Mouse (Mus musculus): ENCODE results near the gene Lyst. TPM values are rescaled to one million over a fixed set of nuclear protein-coding genes. Genes with fewer than 3 reads are reported as not detected.

The Lyst gene
- polyA plus RNA-seq, 2 experiments = 4.1 to 4.7 TPM

DNA sequence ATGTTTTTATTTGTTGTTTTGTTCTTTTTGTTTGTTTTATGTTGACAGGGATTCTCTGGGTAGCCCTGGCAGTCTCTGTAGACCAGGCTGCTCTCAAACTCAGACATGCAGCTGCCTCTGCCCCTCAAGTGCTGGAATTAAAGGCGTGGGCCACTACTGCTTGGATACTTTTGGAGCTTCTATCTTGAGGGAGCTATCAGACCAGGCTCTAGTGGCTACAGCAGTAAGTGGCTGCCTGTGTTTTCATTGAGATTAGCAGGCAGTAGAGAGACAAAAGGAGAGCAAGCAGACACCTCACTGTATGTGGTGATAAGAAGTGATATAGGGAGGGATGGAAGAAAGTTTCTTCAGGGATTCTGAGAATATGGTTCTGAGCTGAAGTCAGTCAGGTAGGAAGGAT is 21.4 kb upstream of the Lyst start:
- H3K27ac ChIP-seq (replicated peaks; ENCODE audit: low read depth, low read length) = no peak overlapping the region
- 58% methylated on average over 1 of the region's 1 CpGs for WGBS

DNA sequence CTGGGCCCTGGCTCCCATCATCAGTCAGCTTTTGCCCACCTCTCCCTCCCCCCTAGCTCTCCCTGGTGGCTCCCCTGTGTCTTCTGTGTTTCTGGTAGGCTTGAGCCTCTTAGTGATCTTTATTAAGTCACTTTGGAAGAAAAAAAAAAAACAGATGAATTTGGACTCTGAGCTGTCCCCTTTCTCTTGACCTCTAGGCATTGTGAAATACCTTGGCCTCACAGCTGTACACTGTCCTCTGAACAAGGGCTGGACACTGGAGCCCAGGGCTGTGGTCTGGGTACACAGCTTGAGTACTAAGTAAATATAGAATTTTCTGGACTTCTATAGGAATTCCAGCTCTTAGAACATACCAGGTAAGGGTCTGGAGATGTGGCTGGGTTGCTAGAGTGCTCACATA is 20.6 kb upstream of the Lyst start:
- no peak for DNase-seq (ENCODE audit: low spot score)
- Histone ChIP-seq H3K9ac (ENCODE audit: low read depth, low read length, severe bottlenecking) (no peak overlapping the region), H3K4me1 (ENCODE audit: control insufficient read depth, insufficient read depth, low read length) (0 out of 2 replicates have a peak, but pooled peaks cover under 1% of the 10 kb centered on the region)

More for the DNA sequence above, 21.4 kb upstream of the Lyst start:
- H3K9ac ChIP-seq (ENCODE audit: low read depth, low read length, severe bottlenecking) = no peak overlapping the region
- TF ChIP-seq POLR2A (IDR thresholded peaks at IDR 0.05; ENCODE audit: borderline replicate concordance, extremely low read depth, insufficient read depth, insufficient read length) = no peak
- H3K36me3 ChIP-seq (ENCODE audit: control insufficient read depth, insufficient read depth, low read length) = no peaks in the 10 kb centered on the region
- no peak overlapping the region for H3K4me2 ChIP-seq (replicated peaks; ENCODE audit: low read depth, low read length, severe bottlenecking)
- DNase-seq (ENCODE audit: low spot score) = no peak
- no peak overlapping the region for H3K4me3 ChIP-seq (replicated peaks; ENCODE audit: low read length)
- no peak for ATAC-seq (ENCODE audit: low FRiP score, low read depth)
- no peaks in the 10 kb centered on the region for H3K4me1 ChIP-seq (ENCODE audit: control insufficient read depth, insufficient read depth, low read length)
- no peaks in the 10 kb centered on the region for H3K27me3 ChIP-seq (ENCODE audit: control insufficient read depth, insufficient read depth, low read length)
- H3K9me3 ChIP-seq (ENCODE audit: control insufficient read depth, low read length) = no peaks in the 10 kb centered on the region

DNA sequence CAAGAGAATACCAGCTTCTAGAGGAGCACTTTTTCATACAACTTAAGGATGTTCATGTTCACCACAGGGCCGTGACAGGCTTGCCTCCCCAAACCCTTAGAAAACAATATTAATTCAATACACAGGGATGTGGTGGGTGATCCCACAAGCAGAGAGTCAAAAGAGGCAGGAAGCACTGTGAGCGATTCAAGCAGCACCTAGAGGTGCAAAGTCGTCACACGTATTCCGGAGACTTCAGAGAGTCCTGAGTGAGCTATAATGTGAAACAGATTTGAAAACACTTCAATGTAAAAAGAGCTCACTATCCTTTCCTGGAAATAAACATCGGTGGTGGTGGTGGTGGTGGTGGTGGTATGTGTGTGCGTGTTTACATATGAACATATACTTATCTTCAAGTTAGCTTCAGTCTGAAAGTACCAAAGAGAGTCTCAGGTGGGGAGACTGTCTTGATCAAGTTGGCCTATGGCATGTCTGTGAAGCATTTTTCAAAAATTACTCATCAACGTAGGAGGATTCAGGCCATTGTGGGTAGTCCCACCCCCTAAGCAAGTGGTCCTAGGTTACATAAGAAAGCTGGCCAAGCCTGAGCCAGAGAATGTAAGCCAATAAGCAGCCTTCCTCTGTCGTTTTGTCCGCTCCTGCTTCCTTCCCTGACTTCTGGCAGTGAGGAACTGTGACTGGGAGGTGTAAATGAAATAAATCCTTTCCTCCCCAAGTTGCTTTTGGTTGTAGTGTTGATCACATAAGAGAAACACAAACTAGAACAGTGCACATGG is 17.9 kb upstream of the Lyst start:
- no peak for DNase-seq (ENCODE audit: low spot score)
- Histone ChIP-seq H3K36me3 (ENCODE audit: control insufficient read depth, insufficient read depth, low read length) (no peaks in the 10 kb centered on the region), H3K4me3 (replicated peaks; ENCODE audit: low read length) (no peak overlapping the region), H3K9ac (ENCODE audit: low read depth, low read length, severe bottlenecking) (no peak overlapping the region), H3K27ac (replicated peaks; ENCODE audit: low read depth, low read length) (no peak overlapping the region), H3K4me1 (ENCODE audit: control insufficient read depth, insufficient read depth, low read length) (0 out of 2 replicates have a peak, but pooled peaks cover 2% of the 10 kb centered on the region), H3K27me3 (ENCODE audit: control insufficient read depth, insufficient read depth, low read length) (no peaks in the 10 kb centered on the region), H3K9me3 (ENCODE audit: control insufficient read depth, low read length) (no peaks in the 10 kb centered on the region), H3K4me2 (replicated peaks; ENCODE audit: low read depth, low read length, severe bottlenecking) (no peak overlapping the region)
- TF ChIP-seq POLR2A (IDR thresholded peaks at IDR 0.05; ENCODE audit: borderline replicate concordance, extremely low read depth, insufficient read depth, insufficient read length) = no peak
- no peak for ATAC-seq (ENCODE audit: low FRiP score, low read depth)
- 63% methylated on average over 10 of the region's 10 CpGs for WGBS

More for the DNA sequence above, 20.6 kb upstream of the Lyst start:
- Histone ChIP-seq H3K9me3 (ENCODE audit: control insufficient read depth, low read length) (no peaks in the 10 kb centered on the region), H3K4me3 (replicated peaks; ENCODE audit: low read length) (no peak overlapping the region), H3K36me3 (ENCODE audit: control insufficient read depth, insufficient read depth, low read length) (no peaks in the 10 kb centered on the region), H3K27ac (replicated peaks; ENCODE audit: low read depth, low read length) (no peak overlapping the region), H3K4me2 (replicated peaks; ENCODE audit: low read depth, low read length, severe bottlenecking) (no peak overlapping the region), H3K27me3 (ENCODE audit: control insufficient read depth, insufficient read depth, low read length) (no peaks in the 10 kb centered on the region)
- no peak for ATAC-seq (ENCODE audit: low FRiP score, low read depth)
- TF ChIP-seq POLR2A (IDR thresholded peaks at IDR 0.05; ENCODE audit: borderline replicate concordance, extremely low read depth, insufficient read depth, insufficient read length) = no peak

DNA sequence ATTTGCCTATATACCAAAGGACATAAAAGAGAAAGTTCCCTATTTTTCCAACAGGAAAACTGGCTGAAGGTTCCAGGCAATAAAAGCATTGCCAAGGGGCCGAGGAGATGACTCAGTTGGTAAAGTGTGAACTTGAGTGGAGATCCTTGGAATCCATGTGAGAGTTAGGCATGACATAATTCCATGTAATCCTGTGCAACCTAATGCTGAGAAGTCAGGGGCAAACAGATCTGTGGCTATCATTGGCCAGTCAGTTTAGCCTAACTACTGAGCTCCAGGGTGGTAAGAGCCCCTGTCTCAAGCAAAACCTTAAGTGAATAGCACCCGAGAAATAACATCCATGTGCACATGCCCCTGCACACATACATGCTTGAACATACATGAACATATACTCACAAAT is 17.3 kb upstream of the Lyst start:
- WGBS = 73% methylated on average over 2 of the region's 2 CpGs
- no peaks in the 10 kb centered on the region for H3K27me3 ChIP-seq (ENCODE audit: control insufficient read depth, insufficient read depth, low read length)
- no peak overlapping the region for H3K4me3 ChIP-seq (replicated peaks; ENCODE audit: low read length)
- H3K36me3 ChIP-seq (ENCODE audit: control insufficient read depth, insufficient read depth, low read length) = no peaks in the 10 kb centered on the region
- ATAC-seq (ENCODE audit: low FRiP score, low read depth) (no peak), DNase-seq (ENCODE audit: low spot score) (no peak)
- H3K27ac ChIP-seq (replicated peaks; ENCODE audit: low read depth, low read length) = no peak overlapping the region
- no peak overlapping the region for H3K4me2 ChIP-seq (replicated peaks; ENCODE audit: low read depth, low read length, severe bottlenecking)
- TF ChIP-seq POLR2A (IDR thresholded peaks at IDR 0.05; ENCODE audit: borderline replicate concordance, extremely low read depth, insufficient read depth, insufficient read length) = no peak
- no peaks in the 10 kb centered on the region for H3K9me3 ChIP-seq (ENCODE audit: control insufficient read depth, low read length)
- no peak overlapping the region for H3K9ac ChIP-seq (ENCODE audit: low read depth, low read length, severe bottlenecking)
- 0 out of 2 replicates have a peak, but pooled peaks cover 2% of the 10 kb centered on the region for H3K4me1 ChIP-seq (ENCODE audit: control insufficient read depth, insufficient read depth, low read length)

DNA sequence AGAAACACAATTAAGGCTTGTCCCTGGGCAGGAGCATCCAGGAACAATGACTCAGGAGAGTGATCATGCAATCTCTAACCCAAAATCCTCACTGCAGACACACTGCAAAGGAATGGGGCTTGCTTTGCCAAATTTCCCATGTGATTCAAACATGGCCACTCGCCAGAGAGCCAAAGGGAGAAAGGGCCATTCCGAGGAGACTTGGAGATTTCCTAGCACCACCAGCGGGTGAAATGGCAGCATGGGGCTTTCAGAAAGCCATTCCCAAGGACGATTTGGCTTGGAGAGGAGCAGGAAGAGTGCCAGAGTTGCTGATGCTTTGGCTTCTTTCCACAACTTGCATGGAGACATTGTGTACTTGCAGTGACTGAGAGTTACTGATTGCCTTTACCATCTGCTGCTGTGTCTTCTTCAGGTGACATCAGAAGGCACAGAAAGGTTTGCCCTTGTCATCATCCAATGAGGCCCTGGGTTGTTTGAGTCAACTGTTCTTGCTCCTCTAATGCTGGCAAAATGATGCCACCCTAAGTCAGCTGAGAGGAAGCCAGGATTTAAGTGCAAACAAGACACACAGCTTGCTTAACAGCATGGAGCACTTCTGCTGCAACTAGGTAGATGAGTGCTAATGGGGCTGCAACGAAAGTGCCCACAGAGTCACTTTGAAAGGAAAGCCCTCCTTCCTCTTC is 16.5 kb upstream of the Lyst start:
- H3K27ac ChIP-seq (replicated peaks; ENCODE audit: low read depth, low read length) = no peak overlapping the region
- H3K4me1 ChIP-seq (ENCODE audit: control insufficient read depth, insufficient read depth, low read length) = 0 out of 2 replicates have a peak, but pooled peaks cover 2% of the 10 kb centered on the region
- H3K4me2 ChIP-seq (replicated peaks; ENCODE audit: low read depth, low read length, severe bottlenecking) = no peak overlapping the region
- TF ChIP-seq POLR2A (IDR thresholded peaks at IDR 0.05; ENCODE audit: borderline replicate concordance, extremely low read depth, insufficient read depth, insufficient read length) = no peak
- H3K9me3 ChIP-seq (ENCODE audit: control insufficient read depth, low read length) = no peaks in the 10 kb centered on the region
- no peaks in the 10 kb centered on the region for H3K36me3 ChIP-seq (ENCODE audit: control insufficient read depth, insufficient read depth, low read length)
- no peaks in the 10 kb centered on the region for H3K27me3 ChIP-seq (ENCODE audit: control insufficient read depth, insufficient read depth, low read length)
- no peak overlapping the region for H3K4me3 ChIP-seq (replicated peaks; ENCODE audit: low read length)
- DNase-seq (ENCODE audit: low spot score) (no peak), ATAC-seq (ENCODE audit: low FRiP score, low read depth) (no peak)
- 65% methylated on average over 5 of the region's 5 CpGs for WGBS
- H3K9ac ChIP-seq (ENCODE audit: low read depth, low read length, severe bottlenecking) = no peak overlapping the region

All from limb, embryonic 14.5 days (tissue).